Mouse (Mus musculus): Measurements from ENCODE around the gene Doxl2.
A peak's percentile ranks its signal among the peaks of the same experiment; 100 is the strongest.
"Not testable (repeated sequence)": the region's sequence is repeated elsewhere in the genome, so short reads cannot be mapped to it uniquely, and the experiment has no call there.

Doxl2 gene

GRCm38 (mm10) chr6:48974663-48975062 lies at the start of gene Doxl2:
Gene Doxl2, plus strand, starts transcription at chr6:48974963.
- no peak for DNase-seq

DNA sequence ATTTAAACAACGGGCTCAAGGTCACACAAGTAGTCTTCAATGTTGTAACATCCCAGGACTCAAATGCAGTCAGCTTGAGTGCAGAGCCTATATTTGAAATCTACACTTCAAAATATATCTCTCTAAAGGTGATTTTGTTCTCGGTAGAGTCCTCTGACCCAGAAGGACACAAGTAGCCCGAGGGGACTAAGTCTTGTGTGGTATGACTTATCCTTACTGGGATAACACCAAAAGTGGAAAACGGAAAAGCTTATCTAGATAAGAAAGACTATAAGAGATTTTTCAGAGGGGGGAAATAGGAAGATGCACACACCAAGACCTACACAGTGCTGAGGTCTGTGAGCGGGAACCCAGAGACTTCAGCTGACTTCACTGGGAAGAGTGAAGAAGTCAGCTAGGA lies 45.2 kb upstream of the Doxl2 start, which contains the start of gene 1600015I10Rik:
TSS of gene 1600015I10Rik (plus strand) at position 301 of the 400 bp plus-strand sequence.
- DNase-seq = no peak

- no peak for DNase-seq
These were observed 25.2 kb upstream of the Doxl2 start for GRCm38 (mm10) chr6:48949596-48949995.

GRCm38 (mm10) chr6:48950676-48951075 lies 24.1 kb upstream of the Doxl2 start:
- DNase-seq = no peak

GRCm38 (mm10) chr6:48951630-48952029 lies 23.1 kb upstream of the Doxl2 start:
- DNase-seq = no peak

DNA sequence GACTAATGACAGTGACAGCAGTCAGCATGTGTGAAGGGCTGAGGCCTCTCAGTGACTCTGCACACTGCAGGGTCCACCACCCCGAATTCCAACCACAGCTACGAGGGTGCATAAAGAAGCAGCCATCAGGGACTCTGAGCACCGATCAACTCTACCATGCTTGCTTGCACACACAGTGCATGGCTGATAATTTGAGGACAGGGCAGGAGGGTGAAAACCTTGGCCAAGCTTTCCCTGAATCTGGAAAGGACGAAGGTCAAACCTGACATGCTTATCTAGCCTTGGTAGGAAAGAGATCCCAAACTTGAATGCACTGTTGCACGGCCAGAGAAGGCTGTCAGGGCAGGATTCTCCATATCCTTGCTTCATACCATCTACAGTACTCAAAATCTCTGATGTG lies 21.5 kb upstream of the Doxl2 start:
- no peak for DNase-seq

DNA sequence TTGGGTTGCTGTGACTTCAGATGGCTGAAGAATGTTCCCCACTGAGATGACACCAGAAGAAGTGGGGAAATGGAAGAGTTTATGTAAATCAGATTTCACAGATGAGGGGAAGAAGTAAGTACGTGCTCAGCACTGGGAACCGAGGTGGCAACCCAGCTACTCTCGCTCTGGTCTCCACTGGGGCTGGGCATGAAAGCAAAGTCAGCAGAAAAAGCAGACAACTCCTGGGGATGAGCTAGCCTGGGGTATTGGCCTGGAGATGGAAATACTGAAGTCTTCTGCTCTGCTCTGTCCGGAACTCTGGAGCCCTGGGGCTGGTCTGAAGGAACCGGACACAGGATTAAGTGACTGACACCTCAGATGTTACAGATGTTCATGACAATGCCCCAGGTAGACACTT lies 20.6 kb upstream of the Doxl2 start:
- DNase-seq = no peak

GRCm38 (mm10) chr6:48954946-48955345 lies 19.8 kb upstream of the Doxl2 start:
- DNase-seq = peak; percentile 58

GRCm38 (mm10) chr6:48956785-48957184 lies 18.0 kb upstream of the Doxl2 start:
- DNase-seq = no peak

- peak; percentile 13 for DNase-seq
These were observed 16.7 kb upstream of the Doxl2 start for GRCm38 (mm10) chr6:48958053-48958452.

DNA sequence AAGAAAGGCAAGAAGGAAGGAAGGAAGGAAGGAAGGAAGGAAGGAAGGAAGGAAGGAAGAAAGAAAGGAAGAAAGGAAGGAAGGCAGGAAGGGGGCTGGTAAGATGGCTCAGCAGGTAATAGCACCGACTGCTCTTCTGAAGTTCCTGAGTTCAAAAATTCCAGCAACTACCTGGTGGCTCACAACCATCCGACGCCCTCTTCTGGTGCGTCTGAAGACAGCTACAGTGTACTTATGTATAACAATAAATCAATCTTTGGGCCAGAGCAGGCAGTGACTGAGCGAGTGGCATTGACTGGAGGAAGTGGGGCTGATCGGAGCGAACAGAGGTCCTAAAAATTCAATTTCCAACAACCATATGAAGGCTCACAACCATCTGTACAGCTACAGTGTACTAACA lies 15.6 kb upstream of the Doxl2 start:
- not testable (repeated sequence) for DNase-seq

- not testable (repeated sequence) for DNase-seq
These were observed 8.1 kb upstream of the Doxl2 start for GRCm38 (mm10) chr6:48966696-48967095.

- DNase-seq = no peak
These were observed 6.9 kb upstream of the Doxl2 start for GRCm38 (mm10) chr6:48967868-48968267.

- DNase-seq = no peak
These were observed 4.9 kb downstream of the Doxl2 start for GRCm38 (mm10) chr6:48979616-48980015.

DNA sequence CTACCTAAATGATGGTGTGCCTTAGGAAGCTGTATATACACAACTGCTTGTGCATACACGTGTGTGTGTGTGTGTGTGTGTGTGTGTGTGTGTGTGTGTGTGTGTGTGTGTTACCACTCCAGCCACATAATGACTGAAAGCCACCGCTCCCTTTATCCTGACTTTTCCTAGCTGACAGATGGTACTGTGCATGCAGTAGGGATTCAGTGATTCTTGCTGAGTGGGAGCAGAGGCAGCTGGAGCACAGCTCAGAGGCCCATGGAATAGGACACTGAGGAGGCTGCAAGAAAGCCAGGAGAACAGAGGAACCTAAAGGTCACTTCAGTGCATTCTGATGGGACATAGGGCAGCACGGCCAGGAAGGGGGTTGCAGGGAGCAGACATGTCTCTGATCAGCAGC lies 7.5 kb downstream of the Doxl2 start:
- no peak for DNase-seq

DNA sequence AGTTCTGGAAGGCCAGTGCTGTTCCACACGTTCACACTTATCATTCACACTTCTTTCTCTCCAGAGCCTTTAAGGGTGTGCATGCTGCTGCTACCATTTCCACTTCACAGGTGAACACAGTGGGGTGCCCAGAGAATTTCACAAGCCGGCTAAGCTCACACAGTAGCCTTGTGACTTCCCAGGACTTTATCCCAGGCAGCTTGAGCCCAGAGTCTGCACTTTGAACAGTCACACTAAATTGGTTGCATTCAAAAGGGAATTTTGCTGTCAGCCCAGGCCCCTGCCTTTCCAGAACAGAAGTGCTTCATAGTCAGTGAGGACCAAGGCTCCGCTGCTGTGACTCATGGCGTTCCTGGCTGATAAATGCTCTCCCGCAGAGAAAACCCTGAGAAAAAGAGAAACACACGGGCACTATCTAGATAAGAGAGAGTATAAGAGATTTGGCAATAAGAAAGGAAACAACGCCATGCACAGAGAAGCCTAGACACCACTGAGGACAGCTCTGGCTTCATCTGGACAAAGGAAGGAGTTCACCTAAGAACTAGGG lies 11.8 kb downstream of the Doxl2 start, which contains the start of gene Svs1:
TSS of gene Svs1 (plus strand) at position 418 of the 547 bp plus-strand sequence.
- DNase-seq = no peak

DNA sequence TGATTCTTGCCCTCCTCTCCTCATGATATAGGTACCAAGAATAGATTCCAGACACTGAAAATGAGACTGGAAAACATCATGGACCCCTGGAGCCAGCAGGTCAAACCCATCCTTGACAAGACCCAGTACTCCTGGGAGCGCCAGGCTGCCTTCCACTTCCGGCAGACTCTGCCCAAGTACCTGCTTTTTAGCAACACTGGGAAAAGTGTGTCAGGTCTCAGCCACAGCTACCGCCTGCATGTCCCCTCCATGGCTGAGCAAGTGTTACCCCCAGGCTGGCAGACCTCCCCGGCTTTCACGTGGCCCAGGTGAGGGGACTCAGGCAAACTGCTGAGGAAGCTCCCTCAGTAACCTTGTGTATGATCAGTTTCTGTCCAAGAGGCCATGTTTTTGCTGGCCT lies 15.2 kb downstream of the Doxl2 start:
- DNase-seq = no peak

DNA sequence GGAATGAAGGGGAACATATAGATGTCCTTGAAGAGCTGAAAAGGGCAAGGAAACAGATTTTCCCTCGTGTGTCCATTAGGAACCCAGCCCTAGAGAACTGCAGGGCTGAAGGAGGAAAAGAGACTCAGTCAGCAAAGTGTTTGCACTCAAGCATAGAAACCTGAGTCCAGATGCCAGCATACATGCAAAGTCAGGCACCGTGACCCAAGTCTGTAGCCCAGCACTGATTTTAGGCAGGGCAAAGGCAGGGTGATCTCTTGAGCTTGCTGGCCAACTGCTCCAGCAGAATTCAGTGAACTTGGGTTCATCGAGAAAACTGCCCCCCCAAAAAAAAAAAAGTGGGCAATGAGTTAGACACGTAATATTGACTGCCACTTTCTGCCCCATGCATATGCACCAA lies 17.2 kb downstream of the Doxl2 start:
- no peak for DNase-seq

- no peak for DNase-seq
These were observed 23.4 kb downstream of the Doxl2 start for GRCm38 (mm10) chr6:48998186-48998585.

GRCm38 (mm10) chr6:48998796-48999195 lies 24.0 kb downstream of the Doxl2 start:
- DNase-seq = no peak

DNA sequence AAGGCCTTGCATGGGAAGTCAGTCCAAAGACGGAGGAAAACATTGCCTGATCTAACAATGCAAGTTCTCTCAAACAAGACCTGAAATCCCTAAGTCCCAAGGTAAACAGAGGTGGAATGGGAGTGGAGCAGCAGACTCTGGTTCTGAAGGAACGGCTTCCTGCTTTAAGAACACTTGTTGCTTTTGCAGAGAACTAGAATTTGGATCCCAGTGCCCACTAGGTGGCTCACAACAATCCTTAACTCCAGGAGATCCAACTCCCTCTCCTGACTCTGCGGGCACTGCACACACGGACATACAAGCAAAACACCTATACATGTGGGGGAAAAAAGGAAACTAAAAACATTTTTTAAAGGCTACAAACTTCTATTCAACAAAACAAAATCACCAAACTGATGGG lies 28.6 kb downstream of the Doxl2 start:
- DNase-seq = no peak

DNA sequence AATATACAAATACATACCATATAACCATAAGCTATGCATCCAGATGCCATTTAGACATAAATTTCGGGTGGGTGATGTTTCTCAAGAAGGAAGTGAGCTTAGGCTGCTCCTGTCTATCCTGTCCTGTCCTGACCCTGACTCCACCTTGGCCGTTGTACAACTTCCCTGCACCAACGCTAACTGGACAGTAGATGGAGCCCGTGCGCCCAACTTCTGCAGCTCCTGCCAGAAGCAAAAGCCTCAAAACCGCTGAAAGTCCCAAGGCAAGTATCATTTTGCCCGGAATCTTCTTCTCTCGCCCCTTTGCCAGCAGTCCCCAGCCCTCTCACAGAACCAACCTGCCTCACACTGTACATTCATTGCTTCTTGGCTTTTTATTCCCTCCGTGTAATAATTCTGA lies 33.2 kb downstream of the Doxl2 start:
- DNase-seq = peak; percentile 69

GRCm38 (mm10) chr6:49008420-49009160 lies 33.8 kb downstream of the Doxl2 start:
- no peak for DNase-seq

DNA sequence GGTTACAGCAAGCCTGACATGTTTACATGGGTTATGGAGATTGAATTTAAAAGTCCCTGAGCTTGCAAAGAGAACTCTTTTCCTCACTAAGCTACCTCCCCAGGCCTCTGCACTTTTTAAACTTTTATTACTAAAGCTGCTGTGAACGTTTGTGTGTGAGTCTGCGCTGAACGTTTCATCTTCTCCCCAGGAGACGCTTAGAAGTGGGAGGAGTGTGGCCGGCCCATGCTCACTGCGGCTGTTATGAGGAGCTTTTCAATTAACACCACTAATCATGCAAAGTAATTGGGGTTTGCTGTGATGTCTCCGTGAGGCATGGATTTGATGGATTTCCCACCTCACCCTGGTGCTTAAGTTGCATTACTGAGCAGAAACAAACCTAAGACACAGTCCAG lies 34.4 kb downstream of the Doxl2 start:
- DNase-seq = no peak

DNA sequence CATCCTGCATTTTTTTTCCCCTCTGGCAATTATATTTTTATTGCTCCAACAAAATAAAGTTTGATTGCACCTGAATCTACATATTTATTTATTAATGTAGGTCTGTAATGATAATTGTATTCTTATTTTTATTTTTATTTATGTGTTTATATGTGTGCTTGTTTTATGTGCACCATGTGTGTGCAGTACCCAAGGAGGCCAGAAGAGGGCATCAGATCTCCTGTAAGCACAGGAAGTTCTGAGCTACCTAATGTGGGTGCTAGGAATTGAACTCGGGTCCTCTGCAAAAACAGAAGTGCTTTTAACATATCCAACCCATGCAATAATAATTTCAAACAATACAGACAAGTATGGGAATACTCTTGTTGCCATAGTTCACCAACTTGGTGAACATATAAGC lies 34.9 kb downstream of the Doxl2 start:
- DNase-seq = no peak

Data from right cerebral cortex, postnatal 14 days (tissue).